Mouse (Mus musculus) bone marrow macrophage, adult 2 months (primary cell): Measurements from ENCODE around the gene Kif24. TPM values are rescaled to one million over a fixed set of nuclear protein-coding genes. Genes with fewer than 3 reads are reported as not detected.

Source experiments
- H3K27ac ChIP-seq: 2 replicates; pipeline ENCODE4 v1.5.1; 2012; ENCODE audit warnings: low read depth, low read length; ENCODE audit not compliant: insufficient read depth
- H3K4me1 ChIP-seq: 2 replicates; pipeline ENCODE4 v1.6.1; 2012; ENCODE audit warnings: low read length; ENCODE audit not compliant: control insufficient read depth, insufficient read depth
- H3K4me3 ChIP-seq: 2 replicates; pipeline ENCODE4 v1.5.1; 2012; ENCODE audit warnings: mild to moderate bottlenecking, low read length, moderate library complexity; ENCODE audit not compliant: insufficient read depth
- CTCF ChIP-seq: IDR thresholded peaks from 2 replicates; pipeline ENCODE4 v1.5.1; 2012; ENCODE audit warnings: low read depth, mild to moderate bottlenecking, low read length, moderate library complexity
- POLR2A ChIP-seq: IDR thresholded peaks from 2 replicates; pipeline ENCODE4 v1.6.1; 2012; ENCODE audit warnings: mild to moderate bottlenecking, low read depth, low read length, borderline replicate concordance
- polyA plus RNA-seq: library from polyadenylated mRNA; stranded (reverse); fragments of >200 nt; gene quantifications from 2 replicates; pipeline ENCODE4 v1.2.4, GENCODE M21; 2012; ENCODE audit not compliant: missing spikeins, insufficient read depth, insufficient read length

The Kif24 gene
- polyA plus RNA-seq, 1 experiment = 4.0 TPM

DNA sequence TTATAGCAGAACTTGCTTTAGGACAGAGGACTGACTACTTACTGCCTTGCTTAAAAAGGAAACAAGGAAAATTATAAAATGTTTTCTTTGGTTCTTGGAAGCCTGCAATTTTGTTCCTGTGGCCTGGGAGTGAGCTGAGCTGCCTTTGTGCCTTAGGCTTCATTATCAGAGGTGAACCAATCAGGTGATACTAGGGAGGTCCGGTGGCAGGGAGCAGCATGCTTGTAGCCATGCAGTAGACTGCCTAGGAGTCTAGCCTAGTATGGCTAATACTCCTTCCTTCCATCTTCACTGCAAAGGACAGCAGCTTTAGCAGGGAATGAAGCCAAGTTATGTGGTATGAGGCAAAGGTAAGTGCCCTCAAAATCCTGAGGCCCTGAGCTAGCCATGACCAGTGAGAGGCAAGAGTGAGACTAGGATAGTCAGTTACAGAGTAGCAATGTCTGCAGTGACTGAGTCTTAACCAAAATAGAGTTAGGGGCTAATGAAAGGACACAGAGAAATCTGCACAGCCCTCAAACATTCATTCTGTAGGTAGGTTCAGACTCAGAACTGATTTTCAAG is 78.2 kb downstream of the Kif24 start:
- Histone ChIP-seq H3K4me1 (peaks cover 27% of the 10 kb centered on the region), H3K27ac (no peak overlapping the region)
- TF ChIP-seq POLR2A = no peak
- TF ChIP-seq CTCF = no peak

DNA sequence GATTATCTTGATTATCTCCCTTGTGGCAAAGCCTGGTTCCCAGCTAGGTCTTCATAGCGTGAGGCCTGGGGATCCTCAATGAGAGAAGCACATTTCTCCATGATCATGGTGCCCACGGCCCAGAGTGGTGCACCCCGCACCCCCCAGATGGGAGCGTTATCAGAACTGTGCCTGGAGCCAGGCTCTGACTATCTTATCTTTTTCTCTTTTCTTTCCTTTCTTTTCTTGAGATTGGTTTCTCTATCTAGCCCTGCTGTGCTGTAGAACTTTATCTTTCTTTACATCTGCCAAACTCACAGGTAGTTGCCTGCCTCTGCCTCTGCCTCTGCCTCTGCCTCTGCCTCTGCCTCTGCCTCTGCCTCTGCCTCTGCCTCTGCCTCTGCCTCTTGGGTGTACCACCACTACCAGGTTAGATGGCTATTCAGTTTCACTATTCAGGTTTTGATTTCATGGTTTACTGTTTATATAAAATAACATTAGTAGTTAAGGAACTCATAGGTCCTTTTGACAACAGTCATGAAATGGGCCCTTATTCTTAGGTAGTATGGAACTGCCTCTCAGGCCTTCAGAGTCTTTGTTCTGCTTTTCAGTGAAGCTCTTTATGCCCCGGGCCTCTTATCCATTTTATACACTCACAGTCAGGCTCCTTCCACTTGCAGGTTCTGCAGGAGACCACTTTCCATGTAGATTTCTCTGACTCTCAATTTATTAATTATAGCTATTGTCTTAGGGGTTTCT is 83.3 kb downstream of the Kif24 start:
- peaks cover 27% of the 10 kb centered on the region for H3K4me1 ChIP-seq
- TF ChIP-seq POLR2A = no peak
- no peak for TF ChIP-seq CTCF
- H3K4me3 ChIP-seq = no peak overlapping the region
- H3K27ac ChIP-seq = no peak overlapping the region

More for the DNA sequence above, 78.2 kb downstream of the Kif24 start:
- no peak overlapping the region for H3K4me3 ChIP-seq

DNA sequence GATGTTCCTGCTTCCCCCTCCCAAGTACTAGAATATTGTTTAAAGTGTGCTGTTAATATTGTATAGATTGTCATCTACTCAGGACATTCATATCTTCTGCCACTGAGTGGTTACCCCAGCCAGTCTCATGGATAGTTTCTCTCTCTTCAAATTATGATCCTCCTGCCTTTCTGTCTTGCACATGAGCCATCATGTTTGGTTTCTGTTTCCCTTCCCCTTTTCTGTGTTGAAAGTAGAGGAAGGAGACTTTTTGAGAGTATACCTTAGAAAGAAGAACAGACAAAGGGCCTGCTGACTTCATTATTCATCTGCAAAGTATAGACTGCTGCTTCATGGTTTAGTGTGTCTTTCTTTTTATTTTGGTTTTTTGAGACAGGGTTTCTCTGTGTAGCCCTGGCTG is 87.1 kb downstream of the Kif24 start:
- H3K4me3 ChIP-seq = no peak overlapping the region
- H3K4me1 ChIP-seq = peaks cover 30% of the 10 kb centered on the region
- peak overlapping the region; percentile 64 for H3K27ac ChIP-seq
- TF ChIP-seq POLR2A (no peak), CTCF (no peak)

DNA sequence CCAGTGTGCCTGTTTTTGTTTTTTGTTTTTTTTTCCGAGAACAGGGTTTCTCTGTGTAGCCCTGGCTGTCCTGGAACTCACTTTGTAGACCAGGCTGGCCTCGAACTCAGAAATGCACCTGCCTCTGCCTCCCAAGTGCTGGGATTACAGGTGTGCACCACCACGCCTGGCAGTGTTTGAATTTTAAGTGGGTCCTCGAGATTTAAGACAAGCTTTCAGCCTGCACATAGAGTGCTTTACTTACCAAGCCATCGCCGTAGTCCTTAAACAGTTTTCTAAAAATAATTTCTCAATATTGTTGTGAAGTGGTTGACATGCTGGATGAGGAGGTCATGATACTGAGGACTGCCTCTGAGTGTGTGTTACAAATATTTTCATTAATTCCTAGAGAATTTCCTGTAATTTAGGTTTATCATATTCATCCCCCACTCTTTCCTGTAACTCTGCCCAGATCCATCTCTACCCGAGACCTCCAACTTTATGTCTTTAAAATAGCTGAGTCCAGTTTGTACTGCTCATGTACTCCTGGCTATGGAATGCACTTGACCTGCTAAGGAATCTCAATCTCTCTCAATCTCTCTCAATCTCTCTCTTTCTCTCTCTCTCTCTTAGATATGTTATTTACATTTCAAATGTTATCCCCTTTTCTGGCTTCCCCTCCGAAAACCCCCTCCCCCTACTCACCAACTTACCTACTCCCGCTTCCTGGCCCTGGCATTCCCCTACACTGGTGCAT is 94.8 kb downstream of the Kif24 start:
- H3K4me1 ChIP-seq = peaks cover 41% of the 10 kb centered on the region
- H3K4me3 ChIP-seq = no peak overlapping the region
- TF ChIP-seq CTCF (no peak), POLR2A (no peak)
- peak overlapping the region; percentile 12; the same call in 1 of the 2 replicates for H3K27ac ChIP-seq

DNA sequence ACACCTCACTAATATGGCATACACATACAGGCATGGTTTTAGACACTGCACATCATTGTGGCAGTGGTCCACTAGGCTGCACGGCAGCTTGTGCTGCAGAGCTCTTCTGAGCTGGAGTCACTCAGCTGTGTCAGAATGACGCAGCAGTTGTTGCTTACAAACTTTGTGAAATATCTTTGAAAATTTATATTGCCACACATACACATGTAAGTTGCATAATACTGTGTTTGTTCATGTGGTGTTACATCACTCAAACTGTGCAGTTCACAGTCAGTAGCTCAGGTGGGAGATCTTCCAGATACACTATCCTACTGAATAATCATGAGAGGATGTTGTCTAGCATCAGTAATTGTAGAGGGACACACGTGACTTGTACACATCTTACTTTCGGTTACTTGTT is 96.5 kb downstream of the Kif24 start:
- H3K27ac ChIP-seq = peak overlapping the region; percentile 83
- no peak for TF ChIP-seq POLR2A
- TF ChIP-seq CTCF = no peak
- peaks cover 37% of the 10 kb centered on the region for H3K4me1 ChIP-seq
- H3K4me3 ChIP-seq = no peak overlapping the region

DNA sequence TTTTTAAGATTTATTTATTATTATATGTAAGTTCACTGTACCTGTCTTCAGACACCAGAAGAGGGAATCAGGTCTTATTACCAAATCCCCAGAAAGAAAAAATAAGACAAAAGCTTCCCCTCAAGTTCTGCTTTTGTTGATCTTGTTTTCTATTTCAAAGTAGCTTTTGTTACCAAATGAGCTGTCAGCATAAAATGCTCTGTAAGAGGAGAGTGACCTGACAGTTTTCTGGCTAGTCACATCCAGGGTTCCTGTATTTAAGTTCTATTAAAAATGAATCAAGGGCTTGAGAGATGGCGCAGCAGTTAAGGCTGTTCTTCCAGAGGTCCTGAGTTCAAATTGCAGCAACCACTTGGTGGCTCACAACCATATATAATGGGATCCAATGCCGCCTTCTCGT is 103.6 kb downstream of the Kif24 start:
- no peak overlapping the region for H3K4me3 ChIP-seq

DNA sequence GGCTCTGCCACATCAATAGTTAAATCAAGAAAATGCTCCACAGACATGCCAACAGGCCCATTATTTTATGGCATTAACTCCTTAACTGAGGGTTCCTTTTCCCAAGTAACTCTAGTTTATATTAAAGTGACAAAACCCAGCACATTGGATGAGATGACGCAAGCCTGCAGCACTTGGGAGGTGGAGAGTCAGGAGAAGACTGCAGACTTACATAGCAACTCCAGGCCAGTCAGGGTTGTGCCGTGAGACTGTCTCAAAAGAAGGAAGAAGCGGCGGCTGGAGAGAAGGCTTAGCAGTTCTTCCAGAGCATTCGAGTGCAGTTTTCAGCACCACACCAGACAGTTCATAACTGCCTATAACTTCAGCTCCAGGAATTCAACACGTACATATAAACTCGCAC is 105.3 kb downstream of the Kif24 start:
- no peak overlapping the region for H3K4me3 ChIP-seq
- peaks cover 48% of the 10 kb centered on the region for H3K4me1 ChIP-seq
- no peak for TF ChIP-seq CTCF
- peak overlapping the region; percentile 53 for H3K27ac ChIP-seq

More for the DNA sequence above, 103.6 kb downstream of the Kif24 start:
- H3K4me1 ChIP-seq = peaks cover 49% of the 10 kb centered on the region
- peak overlapping the region; percentile 17 for H3K27ac ChIP-seq
- TF ChIP-seq CTCF (no peak), POLR2A (no peak)

DNA sequence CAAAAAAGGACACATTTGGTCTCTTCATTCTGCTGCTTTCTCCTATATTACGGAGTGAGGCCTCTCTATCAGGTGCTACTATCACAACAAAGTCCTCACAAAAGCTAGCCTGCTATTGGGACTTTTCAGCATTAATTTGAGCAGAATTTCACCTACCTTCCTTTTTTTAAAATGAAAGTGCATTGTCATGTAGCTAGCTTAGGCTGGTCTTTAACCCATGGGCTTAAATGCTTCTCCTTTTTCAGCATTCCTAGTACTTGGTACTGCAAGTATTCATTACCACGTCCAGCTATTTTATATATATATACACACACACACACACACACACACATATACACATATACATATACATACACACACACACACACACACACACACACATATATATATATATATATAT is 106.0 kb downstream of the Kif24 start:
- no peak overlapping the region for H3K4me3 ChIP-seq
- peaks cover 51% of the 10 kb centered on the region for H3K4me1 ChIP-seq
- no peak for TF ChIP-seq CTCF
- TF ChIP-seq POLR2A = no peak
- H3K27ac ChIP-seq = peak overlapping the region; percentile 47

DNA sequence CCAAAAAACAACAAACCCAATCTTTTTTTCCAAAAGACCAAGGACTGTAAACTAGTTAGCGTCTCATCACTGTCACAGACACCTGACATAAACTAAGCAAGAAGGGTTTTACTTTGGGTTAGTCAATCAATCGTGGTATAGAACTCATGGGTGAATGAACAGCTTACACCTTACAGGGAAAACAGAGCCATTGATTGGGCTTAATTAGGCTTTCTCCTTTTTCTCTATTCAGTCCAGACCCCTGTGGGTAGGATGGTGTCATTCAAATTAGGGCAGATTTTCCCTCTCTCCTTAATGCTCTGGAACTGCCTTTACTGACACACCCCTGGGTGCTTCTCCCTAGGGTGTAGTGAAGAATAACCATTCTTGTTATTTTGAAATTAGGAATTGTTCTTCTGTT is 107.5 kb downstream of the Kif24 start:
- Histone ChIP-seq H3K4me3 (no peak overlapping the region), H3K27ac (no peak overlapping the region), H3K4me1 (peaks cover 56% of the 10 kb centered on the region)
- TF ChIP-seq POLR2A = no peak
- no peak for TF ChIP-seq CTCF

DNA sequence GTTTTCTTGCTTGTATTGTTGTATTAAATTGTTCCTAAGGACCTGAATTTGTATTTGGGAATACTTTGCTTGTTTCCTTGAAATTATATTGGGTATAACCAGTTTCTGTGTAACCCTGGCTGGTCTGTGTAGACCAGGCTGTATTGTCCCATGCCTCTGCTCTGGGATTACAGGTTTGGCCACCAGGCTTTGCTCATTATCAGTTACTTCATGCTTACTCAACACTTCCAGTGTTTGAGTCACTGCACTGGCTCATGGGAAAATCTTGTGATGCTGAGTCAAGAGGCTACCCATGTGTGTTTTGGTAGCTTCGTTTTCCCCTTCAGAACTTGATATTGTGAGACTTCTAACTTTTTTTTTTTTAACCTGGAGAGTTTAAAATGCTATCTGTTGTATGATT is 111.4 kb downstream of the Kif24 start:
- H3K4me1 ChIP-seq = peaks cover 41% of the 10 kb centered on the region
- no peak overlapping the region for H3K4me3 ChIP-seq
- peak overlapping the region; percentile 49; the same call in 1 of the 2 replicates for H3K27ac ChIP-seq
- TF ChIP-seq POLR2A (no peak), CTCF (no peak)
